Mouse (Mus musculus) heart, embryonic 13.5 days (tissue): ENCODE measurements around the gene Plscr3. TPM values are rescaled to one million over a fixed set of nuclear protein-coding genes. Genes with fewer than 3 reads are reported as not detected.

ENCODE experiments used
- ATAC-seq: fragments of 200-750 bp; cut with Nextera tagmentation; 2 replicates; pipeline ENCODE4 v1.8.0; 2017; ENCODE audit warnings: moderate TSS enrichment; ENCODE audit not compliant: insufficient number of reproducible peaks, low FRiP score, low TSS enrichment; ENCODE audit errors: extremely low read depth
- H3K27ac ChIP-seq: fragments of 300-500 bp; sonication (generic); replicated peaks from 2 replicates; pipeline ENCODE4 v1.5.1; 2015; ENCODE audit warnings: moderate library complexity, mild to moderate bottlenecking, inconsistent platforms
- H3K27me3 ChIP-seq: fragments of 300-500 bp; sonication (generic); replicated peaks from 2 replicates; pipeline ENCODE4 v1.6.1; 2015; ENCODE audit warnings: mild to moderate bottlenecking, inconsistent platforms
- H3K36me3 ChIP-seq: fragments of 300-500 bp; sonication (generic); 2 replicates; pipeline ENCODE4 v1.6.1; 2015; ENCODE audit warnings: mild to moderate bottlenecking, inconsistent platforms
- H3K4me1 ChIP-seq: fragments of 300-500 bp; sonication (generic); 2 replicates; pipeline ENCODE4 v1.6.1; 2015; ENCODE audit warnings: inconsistent platforms
- H3K4me2 ChIP-seq: fragments of 300-500 bp; sonication (generic); 2 replicates; pipeline ENCODE4 v1.6.1; 2015; ENCODE audit warnings: inconsistent platforms, mild to moderate bottlenecking, moderate library complexity
- H3K4me3 ChIP-seq: fragments of 300-500 bp; sonication (generic); 2 replicates; pipeline ENCODE4 v1.5.1; 2015; ENCODE audit warnings: moderate library complexity, mild to moderate bottlenecking, inconsistent platforms
- H3K9ac ChIP-seq: fragments of 300-500 bp; sonication (generic); 2 replicates; pipeline ENCODE4 v1.6.1; 2015; ENCODE audit warnings: inconsistent platforms, mild to moderate bottlenecking, moderate library complexity
- H3K9me3 ChIP-seq: fragments of 300-500 bp; sonication (generic); 2 replicates; pipeline ENCODE4 v1.6.1; 2016; ENCODE audit warnings: inconsistent platforms
- WGBS: fragments of 180-500 bp; shearing (Covaris S2); methylation state at CpG from one replicate; pipeline ENCODE4 v1.1.7; 2015; ENCODE audit warnings: mixed read lengths; 5-methylcytosine and 5-hydroxymethylcytosine counted together
- polyA plus RNA-seq: library from polyadenylated mRNA; unstranded; fragments of >200 nt; fragmentation: Nextera tagmentation; extraction: Ambion mirVana; gene quantifications from 2 replicates; pipeline ENCODE4 v1.2.1, GENCODE M21; 2015

Gene Plscr3
- polyA plus RNA-seq, 1 experiment from 2014 or later, result 76.2 TPM

DNA sequence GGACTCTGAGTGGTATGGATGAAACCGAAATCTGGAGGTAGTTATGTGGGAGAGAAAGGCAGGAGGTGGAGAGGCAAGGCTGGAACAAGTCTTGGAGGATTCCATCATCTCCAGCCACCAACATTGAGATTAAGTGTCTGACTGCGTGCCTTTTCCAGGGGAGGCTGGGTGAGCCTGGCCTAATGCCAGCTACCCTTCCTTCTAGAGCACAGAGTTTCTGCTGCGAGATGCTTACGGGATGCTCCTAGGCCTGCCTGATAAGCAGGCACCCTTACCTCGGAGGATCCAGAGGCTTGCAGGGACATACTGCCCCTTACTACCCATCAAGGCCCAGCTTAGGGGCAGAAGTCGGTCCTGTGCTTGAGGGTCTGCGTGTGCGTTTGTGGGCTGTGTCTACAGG is 12.6 kb upstream of the Plscr3 start:
- Histone ChIP-seq H3K9me3 (no peaks in the 10 kb centered on the region), H3K36me3 (peaks cover 9% of the 10 kb centered on the region; the same call in 1 of the 2 replicates), H3K9ac (peak overlapping the region; percentile 83), H3K4me2 (peak overlapping the region; percentile 88), H3K4me1 (peaks cover 40% of the 10 kb centered on the region), H3K4me3 (peak overlapping the region; percentile 53), H3K27me3 (peaks cover 52% of the 10 kb centered on the region), H3K27ac (no peak overlapping the region)
- 31% methylated on average over 8 of the region's 8 CpGs for WGBS
- ATAC-seq, result no peak

DNA sequence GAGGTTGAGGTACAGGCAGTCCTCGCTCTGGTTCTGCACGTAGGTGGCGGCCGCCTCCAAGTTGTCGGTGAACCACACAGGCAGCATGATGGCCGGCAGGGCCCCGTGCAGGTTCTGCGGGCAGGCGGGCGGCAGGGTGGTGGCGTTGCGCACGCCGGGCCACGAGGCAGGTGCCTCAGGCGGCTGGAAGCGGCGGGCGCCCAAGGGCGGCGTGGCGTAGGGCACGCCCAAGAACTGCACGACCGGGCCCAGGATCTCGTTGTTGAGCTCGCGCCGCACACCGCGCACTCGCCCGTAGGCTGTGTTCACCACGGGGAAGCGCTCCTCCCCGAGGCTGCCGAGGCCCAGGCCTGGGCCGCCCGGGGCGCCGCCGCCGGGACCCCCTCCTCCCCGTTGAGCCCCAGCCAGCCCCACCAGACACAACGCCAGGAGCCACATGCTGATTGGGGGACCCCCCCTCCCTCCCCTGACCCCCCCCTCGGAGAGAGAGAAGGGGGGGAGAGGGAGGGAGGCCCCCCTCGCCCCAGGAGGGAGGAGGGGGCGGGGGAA is 12.1 kb upstream of the Plscr3 start:
- Histone ChIP-seq H3K9ac (peak overlapping the region; percentile 83), H3K9me3 (no peaks in the 10 kb centered on the region), H3K27ac (no peak overlapping the region), H3K4me3 (peak overlapping the region; percentile 53), H3K36me3 (peaks cover 9% of the 10 kb centered on the region; the same call in 1 of the 2 replicates), H3K27me3 (peaks cover 52% of the 10 kb centered on the region), H3K4me1 (peaks cover 44% of the 10 kb centered on the region), H3K4me2 (peak overlapping the region; percentile 88)
- ATAC-seq, result no peak
- WGBS, result 6% methylated on average over 47 of the region's 48 CpGs

GRCm38 (mm10) chr11:69835326-69835965 is 10.7 kb upstream of the Plscr3 start:
- no peak for ATAC-seq
- Histone ChIP-seq H3K9ac (peak overlapping the region; percentile 84), H3K4me2 (peak overlapping the region; percentile 88), H3K9me3 (no peaks in the 10 kb centered on the region), H3K4me1 (peaks cover 50% of the 10 kb centered on the region), H3K27ac (no peak overlapping the region), H3K4me3 (peak overlapping the region; percentile 64), H3K36me3 (peaks cover 9% of the 10 kb centered on the region; the same call in 1 of the 2 replicates), H3K27me3 (peaks cover 52% of the 10 kb centered on the region)
- WGBS, result 16% methylated on average over 9 of the region's 9 CpGs

GRCm38 (mm10) chr11:69835966-69836335 is 10.2 kb upstream of the Plscr3 start:
- H3K4me3 ChIP-seq, result peak overlapping the region; percentile 64
- peak overlapping the region; percentile 88 for H3K4me2 ChIP-seq
- peaks cover 52% of the 10 kb centered on the region for H3K27me3 ChIP-seq
- ATAC-seq, result no peak
- H3K9me3 ChIP-seq, result no peaks in the 10 kb centered on the region
- 24% methylated on average over 4 of the region's 4 CpGs for WGBS
- H3K36me3 ChIP-seq, result peaks cover 9% of the 10 kb centered on the region; the same call in 1 of the 2 replicates
- H3K27ac ChIP-seq, result no peak overlapping the region
- H3K4me1 ChIP-seq, result peaks cover 50% of the 10 kb centered on the region
- peak overlapping the region; percentile 84 for H3K9ac ChIP-seq

GRCm38 (mm10) chr11:69836703-69837576 is 9.2 kb upstream of the Plscr3 start:
- peaks cover 50% of the 10 kb centered on the region for H3K4me1 ChIP-seq
- peaks cover 9% of the 10 kb centered on the region; the same call in 1 of the 2 replicates for H3K36me3 ChIP-seq
- 1% methylated on average over 51 of the region's 52 CpGs for WGBS
- peaks cover 52% of the 10 kb centered on the region for H3K27me3 ChIP-seq
- no peak for ATAC-seq
- peak overlapping the region; percentile 84 for H3K9ac ChIP-seq
- no peaks in the 10 kb centered on the region for H3K9me3 ChIP-seq
- H3K27ac ChIP-seq, result peak overlapping the region; percentile 69
- peak overlapping the region; percentile 88 for H3K4me2 ChIP-seq
- H3K4me3 ChIP-seq, result peak overlapping the region; percentile 64

GRCm38 (mm10) chr11:69837604-69837951 is 8.6 kb upstream of the Plscr3 start, which contains the start of gene Nlgn2:
Gene Nlgn2, minus strand, starts transcription at chr11:69837784.
- Histone ChIP-seq H3K9ac (peak within 1 kb of the TSS; percentile 84), H3K36me3 (peaks cover 8% of the 10 kb centered on the region; the same call in 1 of the 2 replicates), H3K27me3 (peaks cover 46% of the 10 kb centered on the region), H3K9me3 (no peaks in the 10 kb centered on the region), H3K4me2 (peak within 1 kb of the TSS; percentile 88), H3K4me3 (peak within 1 kb of the TSS; percentile 64), H3K4me1 (peaks cover 50% of the 10 kb centered on the region), H3K27ac (peak within 1 kb of the TSS; percentile 85)
- ATAC-seq, result peak; percentile 59; the same call in 1 of the 2 replicates
- WGBS, result 0% methylated on average over 31 of the region's 32 CpGs

DNA sequence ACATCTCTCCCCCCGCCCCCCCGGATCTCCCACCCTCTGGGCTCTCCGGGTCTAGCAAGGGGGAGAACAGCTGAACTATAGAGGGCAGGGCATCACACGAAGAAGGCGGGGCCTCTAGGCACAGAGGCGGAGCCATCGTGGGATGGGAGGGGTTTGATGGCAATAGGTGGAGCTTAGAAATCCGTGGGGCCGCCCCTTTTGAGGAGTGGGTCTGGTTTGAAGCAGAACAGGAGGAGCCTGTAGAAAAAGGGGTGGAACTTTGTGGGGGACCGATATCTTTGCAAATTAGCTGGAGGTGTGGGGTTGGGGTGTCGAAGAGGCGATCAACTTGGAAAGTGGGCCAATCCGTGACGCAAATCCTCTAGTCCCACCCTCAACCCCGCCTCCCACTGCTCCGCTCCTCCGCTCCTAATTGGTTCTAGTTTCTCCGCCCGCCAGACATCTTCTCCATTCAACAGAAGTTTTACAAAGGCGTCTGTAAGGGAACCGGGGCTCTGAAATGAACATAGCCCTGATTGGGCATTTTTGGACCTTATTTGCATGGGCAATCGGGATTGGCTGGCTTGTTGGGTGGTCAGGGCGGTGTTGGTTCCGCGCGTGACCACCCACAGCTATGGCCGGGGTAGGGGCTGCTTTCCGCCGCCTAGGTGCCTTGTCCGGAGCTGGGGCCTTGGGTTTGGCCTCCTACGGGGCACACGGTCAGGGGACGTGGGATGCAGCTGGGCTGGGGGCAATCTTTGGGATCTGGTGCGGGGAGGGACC is 8.0 kb upstream of the Plscr3 start, which contains the start of gene Tmem256:
Gene Tmem256, plus strand, starts transcription at position 563 of the 762 bp plus-strand sequence.
- WGBS, result under 1% methylated on average over 34 of the region's 34 CpGs
- 0 out of 2 replicates have a peak, but pooled peaks cover 3% of the 10 kb centered on the region for H3K36me3 ChIP-seq
- peak within 1 kb of the TSS; percentile 64 for H3K4me3 ChIP-seq
- H3K9me3 ChIP-seq, result no peaks in the 10 kb centered on the region
- peaks cover 50% of the 10 kb centered on the region for H3K4me1 ChIP-seq
- peak within 1 kb of the TSS; percentile 88 for H3K4me2 ChIP-seq
- H3K9ac ChIP-seq, result peak within 1 kb of the TSS; percentile 84
- peaks cover 40% of the 10 kb centered on the region for H3K27me3 ChIP-seq
- peak within 1 kb of the TSS; percentile 85 for H3K27ac ChIP-seq
- ATAC-seq, result peak; percentile 90

DNA sequence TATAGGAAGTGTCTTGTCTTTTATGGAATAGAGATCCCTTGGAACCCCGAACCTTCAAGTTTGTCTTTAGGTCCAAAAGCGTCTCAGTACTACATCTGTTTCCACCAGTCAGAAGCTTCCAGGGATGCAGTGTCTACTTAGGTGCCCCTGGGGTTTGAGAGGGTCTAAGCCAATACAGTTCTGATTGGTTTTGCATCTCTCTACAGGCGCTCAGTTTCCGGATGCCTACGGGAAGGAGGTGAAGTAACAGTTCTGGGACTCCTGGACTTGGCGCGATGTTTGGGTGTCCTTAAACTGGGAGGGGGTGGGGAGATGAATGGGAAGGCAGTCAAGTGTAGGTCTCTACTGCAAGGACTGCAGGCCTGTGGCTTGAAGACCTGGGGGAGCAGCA is 7.5 kb upstream of the Plscr3 start:
- WGBS, result 2% methylated on average over 7 of the region's 7 CpGs

GRCm38 (mm10) chr11:69846738-69847688 is 837 bp downstream of the Plscr3 start:
- WGBS, result 12% methylated on average over 37 of the region's 37 CpGs
- Histone ChIP-seq H3K27me3 (no peaks in the 10 kb centered on the region), H3K9me3 (no peaks in the 10 kb centered on the region), H3K36me3 (peaks cover 45% of the 10 kb centered on the region), H3K9ac (peak overlapping the region; percentile 94), H3K4me2 (peak overlapping the region; percentile 89), H3K4me1 (peaks cover 38% of the 10 kb centered on the region), H3K27ac (peak overlapping the region; percentile 97), H3K4me3 (peak overlapping the region; percentile 88)
- ATAC-seq, result peak; percentile 34

More for the DNA sequence above, 7.5 kb upstream of the Plscr3 start:
- peak overlapping the region; percentile 85 for H3K27ac ChIP-seq
- H3K4me1 ChIP-seq, result peaks cover 46% of the 10 kb centered on the region
- H3K9ac ChIP-seq, result peak overlapping the region; percentile 84
- peak overlapping the region; percentile 88 for H3K4me2 ChIP-seq
- H3K36me3 ChIP-seq, result no peaks in the 10 kb centered on the region
- H3K9me3 ChIP-seq, result no peaks in the 10 kb centered on the region
- no peak for ATAC-seq
- H3K27me3 ChIP-seq, result peaks cover 34% of the 10 kb centered on the region
- peak overlapping the region; percentile 64 for H3K4me3 ChIP-seq

- Histone ChIP-seq H3K27ac (no peak overlapping the region), H3K27me3 (no peaks in the 10 kb centered on the region), H3K36me3 (peaks cover 51% of the 10 kb centered on the region), H3K4me3 (peak overlapping the region; percentile 88), H3K9ac (peak overlapping the region; percentile 94; the same call in 1 of the 2 replicates), H3K9me3 (no peaks in the 10 kb centered on the region), H3K4me1 (peaks cover 47% of the 10 kb centered on the region), H3K4me2 (peak overlapping the region; percentile 89)
- ATAC-seq, result no peak
- 97% methylated on average over 6 of the region's 6 CpGs for WGBS
Measured at GRCm38 (mm10) chr11:69848021-69848420, 1.8 kb downstream of the Plscr3 start.
